Mouse (Mus musculus): ENCODE data around the gene BC061212. TPM values are rescaled to one million over a fixed set of nuclear protein-coding genes. Genes with fewer than 3 reads are reported as not detected.

The BC061212 gene
- polyA plus RNA-seq (2015; fragmentation: Nextera tagmentation; extraction: Ambion mirVana), result not detected in 2 replicates

GRCm38 (mm10) chr5:94070445-94070844 lies at the start of gene BC061212:
Gene BC061212 (minus strand): TSS chr5:94070545.

DNA sequence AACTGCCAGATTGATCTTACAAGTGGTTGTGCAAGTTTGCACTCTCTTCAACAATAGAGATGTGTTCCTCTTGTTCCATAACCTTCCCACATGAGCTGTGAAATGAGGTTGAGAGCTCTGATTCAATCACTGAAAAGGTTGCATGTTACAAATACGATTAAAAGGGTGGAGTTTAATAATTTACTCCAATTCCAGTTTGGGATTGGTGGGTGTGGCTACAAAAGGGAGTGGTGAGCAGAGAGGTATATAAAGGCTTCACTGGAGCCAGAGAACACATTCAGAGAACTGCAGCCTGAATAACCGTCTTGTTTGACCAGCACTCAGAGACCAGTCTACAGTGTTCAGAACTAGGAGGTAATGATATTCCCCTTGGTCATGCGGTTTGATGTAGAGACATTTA lies 5.7 kb upstream of the BC061212 start, which contains the start of gene Gm6351:
Gene Gm6351, plus strand, starts transcription at position 301 of the 400 bp plus-strand sequence.

Other genes with a start within 250 kb of the BC061212 start
- not detected in 2 replicates for gene Gm7792, start 226.8 kb downstream of the BC061212 start, polyA plus RNA-seq (2015; fragmentation: Nextera tagmentation; extraction: Ambion mirVana)
- gene Gm16429, start 141.5 kb downstream of the BC061212 start, polyA plus RNA-seq (2015; fragmentation: Nextera tagmentation; extraction: Ambion mirVana), result not detected in 2 replicates
- not detected in 2 replicates for gene Gm6351, start 5.8 kb upstream of the BC061212 start, polyA plus RNA-seq (2015; fragmentation: Nextera tagmentation; extraction: Ambion mirVana)
- gene Gm3106, start 147.5 kb upstream of the BC061212 start, polyA plus RNA-seq (2015; fragmentation: Nextera tagmentation; extraction: Ambion mirVana), result not detected in 2 replicates
- not detected in 2 replicates for gene A430089I19Rik, start 236.3 kb upstream of the BC061212 start, polyA plus RNA-seq (2015; fragmentation: Nextera tagmentation; extraction: Ambion mirVana)
- not detected in 2 replicates for gene Gm6502, start 243.9 kb upstream of the BC061212 start, polyA plus RNA-seq (2015; fragmentation: Nextera tagmentation; extraction: Ambion mirVana)